Mouse (Mus musculus): ENCODE measurements around the gene Apoh.

DNA sequence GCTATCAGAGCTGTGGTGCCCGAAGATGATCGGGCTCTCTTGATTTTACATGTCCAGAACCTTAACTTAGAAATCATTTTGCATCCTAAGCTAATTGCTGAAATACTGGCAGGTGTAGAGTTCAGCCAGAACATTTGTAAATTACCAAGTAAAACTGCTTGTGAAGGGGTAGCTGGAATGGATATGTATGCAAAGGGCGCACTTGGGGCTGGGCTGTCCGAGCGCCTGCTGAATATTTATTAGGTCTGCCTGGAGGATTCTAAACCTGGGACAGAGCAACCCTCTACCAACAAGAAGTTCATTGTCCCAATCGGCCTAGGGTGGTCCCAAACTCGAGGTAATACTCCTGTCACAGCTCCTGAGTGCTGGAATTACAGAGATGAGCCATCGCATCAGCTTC lies 1.6 kb downstream of the Apoh start:
- no peak for TF ChIP-seq CTCF (IDR thresholded peaks at IDR 0.05; ENCODE audit: borderline replicate concordance, extremely low read depth, insufficient read depth, insufficient read length)
- TF ChIP-seq POLR2A (IDR thresholded peaks at IDR 0.05; ENCODE audit: borderline replicate concordance, extremely low read depth, insufficient read depth, insufficient read length, poor library complexity, severe bottlenecking): no peak
